Mouse (Mus musculus): Measurements from ENCODE around the gene Sbk3.
"Not testable (repeated sequence)": the region's sequence is repeated elsewhere in the genome, so short reads cannot be mapped to it uniquely, and the experiment has no call there.

Gene Sbk3

DNA sequence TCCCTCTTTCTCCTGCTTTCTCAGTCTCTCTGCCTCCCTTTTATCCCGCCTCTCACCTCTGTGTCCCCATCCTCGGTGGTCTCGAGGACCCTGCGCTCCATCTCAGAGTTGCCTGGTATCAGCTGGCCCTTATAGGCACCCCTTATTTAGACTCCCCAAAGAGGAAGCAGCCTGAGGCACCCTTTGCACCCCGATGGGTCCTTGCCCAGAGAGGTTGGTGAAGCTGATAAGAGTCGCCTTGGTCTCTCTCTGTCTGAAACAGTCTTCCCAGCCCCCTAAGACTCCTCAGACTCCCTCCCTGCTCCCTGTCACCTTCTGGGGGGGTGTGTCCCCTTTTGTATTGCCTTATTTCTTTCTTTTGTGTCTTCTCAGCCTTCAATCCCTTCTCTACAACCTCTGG lies at the start of gene Sbk3:
TSS of gene Sbk3 (minus strand) at position 101 of the 400 bp plus-strand sequence.
- DNase-seq (ENCODE audit: low spot score) = no peak

DNA sequence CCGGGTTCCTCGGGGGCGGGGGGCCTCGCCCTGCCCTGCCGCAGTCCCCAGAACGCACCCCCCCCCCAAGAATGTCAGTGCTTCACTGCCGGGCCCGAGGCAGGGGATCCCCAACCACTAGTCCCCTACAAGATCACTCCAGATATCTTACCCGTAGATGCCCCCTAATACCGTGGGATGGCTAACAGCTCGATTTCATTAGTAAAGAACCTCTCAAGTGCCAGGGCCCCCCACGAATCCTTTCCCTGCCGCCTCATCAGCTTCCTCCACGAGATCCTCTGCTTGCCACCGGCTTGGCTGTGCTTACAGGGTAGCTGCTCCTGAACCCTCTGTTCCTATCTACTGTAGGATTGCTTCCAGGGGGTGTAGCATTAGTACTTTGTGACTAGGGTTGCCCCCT lies 49.7 kb upstream of the Sbk3 start:
- DNase-seq (ENCODE audit: low spot score) = no peak

DNA sequence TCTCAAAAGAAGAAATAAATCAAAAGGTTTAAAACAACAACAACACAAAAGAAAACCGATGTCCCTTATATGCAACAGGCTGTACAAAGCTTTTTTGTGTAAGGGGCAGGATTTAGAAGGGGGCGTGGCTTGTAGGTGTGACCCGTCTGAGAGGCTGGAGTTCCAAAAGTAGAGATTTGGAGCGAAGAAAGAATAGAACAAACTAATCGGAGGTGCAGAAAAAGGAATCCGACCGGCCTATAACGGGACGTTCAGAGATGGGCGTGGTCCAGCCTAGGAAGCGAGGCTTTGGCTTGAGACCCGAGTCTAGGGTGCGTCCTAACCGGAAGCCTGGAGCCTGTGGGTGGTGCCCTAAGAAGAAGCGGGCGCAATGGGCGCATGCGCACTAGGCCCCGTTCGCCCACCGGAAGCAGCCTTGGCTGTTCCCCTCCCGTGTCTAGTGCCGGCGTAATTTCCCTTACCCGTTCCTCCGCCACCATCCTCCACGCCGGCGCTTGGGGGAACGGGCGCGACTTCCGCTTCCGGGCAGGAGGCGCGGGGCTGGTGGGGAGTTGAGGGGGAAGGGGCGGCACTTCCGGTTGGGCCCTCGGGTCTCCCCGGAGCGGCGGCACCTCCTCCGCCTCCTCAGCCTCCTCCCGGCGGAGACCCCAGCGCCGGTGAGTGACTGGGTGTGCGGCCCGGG lies 49.2 kb upstream of the Sbk3 start, which contains the start of the genes Zfp865 and Ccdc106:
TSS of gene Zfp865 (plus strand) at position 377 of the 682 bp plus-strand sequence.
TSS of gene Ccdc106 (plus strand) at position 554 of the 682 bp plus-strand sequence.
- peak; percentile 97 for DNase-seq (ENCODE audit: low spot score)

DNA sequence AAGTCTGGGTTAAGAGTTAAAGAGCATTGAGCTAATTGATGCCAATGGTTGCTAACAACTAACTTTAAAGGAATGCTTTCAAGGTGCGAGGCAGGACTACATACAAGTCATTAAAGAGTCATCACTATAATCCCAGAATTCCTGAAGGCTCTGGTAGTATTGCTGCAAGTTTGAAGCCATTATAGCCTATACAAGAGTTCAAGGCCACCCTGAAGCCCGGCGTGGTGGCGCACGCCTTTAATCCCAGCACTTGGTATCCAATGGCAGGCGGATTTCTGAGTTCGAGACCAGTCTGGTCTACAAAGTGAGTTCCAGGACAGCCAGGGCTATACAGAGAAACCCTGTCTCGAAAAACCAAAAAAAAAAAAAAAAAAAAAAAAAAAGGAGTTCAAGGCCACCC lies 48.6 kb upstream of the Sbk3 start:
- DNase-seq (ENCODE audit: low spot score) = not testable (repeated sequence)

DNA sequence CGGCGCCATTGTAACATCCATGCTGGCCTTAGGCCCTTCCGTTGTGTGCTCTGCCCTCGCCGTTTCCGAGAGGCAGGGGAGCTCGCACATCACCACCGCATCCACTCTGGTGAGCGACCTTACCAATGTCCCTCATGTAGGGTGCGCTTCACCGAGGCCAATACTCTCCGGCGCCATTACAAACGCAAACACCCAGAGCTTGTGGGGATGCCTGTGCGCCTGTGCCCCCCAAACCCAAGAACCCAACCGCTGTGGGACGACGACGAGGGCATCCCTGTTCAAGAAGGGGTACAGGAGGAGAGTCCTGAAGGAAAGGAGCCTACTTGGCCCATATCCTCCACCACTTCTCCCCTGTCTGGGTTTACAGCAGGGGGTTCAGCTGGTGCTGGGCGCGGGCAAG lies 47.0 kb upstream of the Sbk3 start:
- DNase-seq (ENCODE audit: low spot score) = no peak

DNA sequence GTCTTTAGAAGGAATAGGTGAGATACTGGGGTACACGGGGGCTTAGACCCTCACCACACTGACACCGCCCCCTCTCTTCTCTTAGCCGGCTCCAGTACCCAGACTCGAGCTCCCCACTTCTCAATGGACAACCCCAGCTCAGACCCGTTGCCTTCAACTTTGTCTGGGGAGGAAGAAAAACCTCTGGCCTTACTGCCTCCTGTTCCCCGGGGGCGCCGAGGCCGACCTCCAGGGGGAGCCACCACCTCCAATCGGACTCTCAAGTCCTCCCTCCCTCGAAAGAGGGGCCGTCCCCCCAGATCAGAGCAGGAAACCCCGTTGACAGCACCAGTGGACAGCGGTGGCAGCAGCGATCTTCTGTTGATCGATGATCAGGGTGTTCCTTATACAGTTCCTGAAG lies 46.4 kb upstream of the Sbk3 start:
- DNase-seq (ENCODE audit: low spot score) = peak; percentile 79

DNA sequence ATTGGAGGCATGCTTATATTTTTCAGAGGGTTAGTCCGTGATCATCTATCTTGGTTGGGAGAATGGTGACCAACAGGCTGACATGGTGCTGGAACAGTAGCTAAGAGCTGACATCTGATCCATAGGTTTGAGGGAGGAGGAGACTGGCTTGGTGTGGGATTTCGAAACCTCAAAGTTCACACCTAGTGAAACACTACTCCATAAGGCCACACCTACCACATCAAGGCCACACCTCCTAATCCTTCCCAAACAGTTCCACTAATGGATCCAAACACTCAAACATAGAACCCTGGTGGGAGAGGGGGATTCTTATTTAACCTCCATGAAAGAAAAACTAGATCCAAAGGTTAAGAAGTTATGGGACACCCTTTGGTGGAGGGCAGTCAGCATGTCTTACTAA lies 46.0 kb upstream of the Sbk3 start:
- DNase-seq (ENCODE audit: low spot score) = no peak

DNA sequence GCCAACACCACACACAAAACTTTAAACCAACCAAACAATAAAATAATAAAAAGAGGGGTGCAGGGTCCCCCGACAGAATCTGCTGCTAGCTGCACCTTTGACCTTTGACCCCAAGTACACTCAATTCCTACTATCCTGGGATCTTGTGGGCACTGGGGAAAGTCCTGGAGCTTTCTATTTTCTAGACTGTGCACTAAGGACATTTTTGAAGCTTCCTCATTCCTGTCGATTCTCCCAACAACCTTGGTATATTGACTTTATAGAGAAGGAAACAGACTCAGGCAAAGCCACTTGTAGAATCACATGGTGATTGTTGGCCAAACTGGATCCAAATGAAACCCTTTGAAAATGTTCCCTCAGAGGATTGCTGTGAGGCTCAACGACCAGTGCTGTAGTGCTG lies 45.1 kb upstream of the Sbk3 start:
- DNase-seq (ENCODE audit: low spot score) = no peak

DNA sequence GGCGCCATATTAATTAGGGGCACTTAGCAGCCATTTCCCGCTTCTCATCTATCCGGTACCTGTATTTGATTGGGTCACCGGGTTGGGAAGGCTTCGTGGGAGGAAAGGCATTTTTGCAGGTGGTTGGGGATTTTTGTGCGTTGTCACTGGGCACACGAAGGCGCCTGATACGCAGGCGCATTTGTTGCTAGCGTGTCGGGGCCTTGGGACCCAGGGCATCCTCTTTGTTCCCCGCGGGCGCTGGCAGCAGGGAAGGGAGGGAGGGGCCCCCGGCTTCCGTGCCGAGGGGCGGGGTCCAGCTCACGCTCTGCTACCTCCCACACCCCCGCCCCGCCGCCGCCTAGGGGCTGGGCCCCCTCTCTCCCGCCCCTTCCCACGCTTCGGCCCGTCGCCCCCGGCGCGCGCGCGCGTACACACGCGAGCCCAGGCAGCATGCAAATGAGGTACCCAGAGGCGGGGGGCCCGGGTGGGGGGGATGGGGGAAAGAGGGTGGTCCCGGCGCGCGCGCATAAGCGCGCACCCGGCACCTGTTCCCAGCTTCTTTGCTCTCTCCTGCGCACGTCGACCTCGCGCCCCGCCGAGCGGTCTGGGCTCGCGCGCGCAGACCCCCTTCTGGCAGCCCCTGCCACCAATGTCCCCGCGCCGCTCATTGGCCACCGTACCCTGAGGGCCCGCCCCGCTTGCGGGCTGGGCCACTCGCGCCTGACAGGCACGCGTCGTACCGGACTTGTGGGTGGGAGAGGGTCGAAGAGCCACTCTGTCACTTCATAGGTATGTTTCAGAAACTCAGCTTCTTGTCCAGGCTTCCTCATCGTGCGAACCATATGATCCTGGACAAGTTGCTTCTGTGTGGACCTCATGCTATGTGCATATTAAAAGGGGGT lies 44.4 kb upstream of the Sbk3 start, which contains the start of gene Gm44973:
TSS of gene Gm44973 (plus strand) at position 379 of the 884 bp plus-strand sequence.
- peak; percentile 98 for DNase-seq (ENCODE audit: low spot score)

DNA sequence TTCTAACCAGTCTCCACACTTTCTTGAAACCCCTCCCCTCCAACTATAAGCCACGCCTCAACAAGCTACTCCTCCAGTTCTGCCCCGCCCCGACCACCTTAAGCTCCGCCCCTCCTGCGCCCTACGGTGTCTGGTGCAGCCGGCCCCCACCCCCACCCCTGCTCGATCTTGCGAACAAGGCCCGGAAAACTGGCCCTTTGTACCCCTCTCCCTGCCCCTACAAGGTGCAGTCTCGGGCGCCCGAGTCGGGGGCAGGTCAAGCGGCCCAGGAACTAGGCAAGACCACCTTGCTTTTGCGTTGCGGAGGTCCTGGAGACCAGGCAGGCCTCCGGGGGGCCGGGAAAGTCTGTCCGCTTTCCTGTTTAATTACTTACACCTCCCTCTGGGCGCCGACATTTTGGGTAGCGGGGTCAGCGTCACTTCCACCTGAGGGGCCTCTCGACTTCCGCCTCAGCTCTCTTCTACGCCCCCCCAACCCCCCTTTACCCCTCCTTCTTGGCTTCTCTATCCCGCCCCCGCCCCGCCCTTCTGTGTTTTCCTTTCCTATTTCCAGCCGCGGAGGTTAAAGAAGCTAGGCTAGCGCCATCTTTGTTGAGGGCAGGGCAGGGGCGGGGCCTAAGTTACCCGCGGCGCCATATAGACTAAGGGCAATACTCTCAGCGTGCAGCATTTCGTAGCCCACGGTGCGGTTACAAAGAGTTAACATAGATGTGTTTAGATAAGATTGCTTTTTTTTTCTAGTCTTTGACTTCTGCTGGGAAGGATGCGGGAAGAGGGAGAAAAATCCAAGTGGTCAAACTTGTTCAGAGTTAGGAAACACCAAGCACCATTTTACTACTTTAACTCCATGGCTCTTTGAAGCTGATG lies 43.5 kb upstream of the Sbk3 start, which contains the start of the genes Zfp524 and Fiz1:
TSS of gene Zfp524 (plus strand) at position 165 of the 867 bp plus-strand sequence.
TSS of gene Fiz1 (minus strand) at position 447 of the 867 bp plus-strand sequence.
- DNase-seq (ENCODE audit: low spot score) = peak; percentile 98

DNA sequence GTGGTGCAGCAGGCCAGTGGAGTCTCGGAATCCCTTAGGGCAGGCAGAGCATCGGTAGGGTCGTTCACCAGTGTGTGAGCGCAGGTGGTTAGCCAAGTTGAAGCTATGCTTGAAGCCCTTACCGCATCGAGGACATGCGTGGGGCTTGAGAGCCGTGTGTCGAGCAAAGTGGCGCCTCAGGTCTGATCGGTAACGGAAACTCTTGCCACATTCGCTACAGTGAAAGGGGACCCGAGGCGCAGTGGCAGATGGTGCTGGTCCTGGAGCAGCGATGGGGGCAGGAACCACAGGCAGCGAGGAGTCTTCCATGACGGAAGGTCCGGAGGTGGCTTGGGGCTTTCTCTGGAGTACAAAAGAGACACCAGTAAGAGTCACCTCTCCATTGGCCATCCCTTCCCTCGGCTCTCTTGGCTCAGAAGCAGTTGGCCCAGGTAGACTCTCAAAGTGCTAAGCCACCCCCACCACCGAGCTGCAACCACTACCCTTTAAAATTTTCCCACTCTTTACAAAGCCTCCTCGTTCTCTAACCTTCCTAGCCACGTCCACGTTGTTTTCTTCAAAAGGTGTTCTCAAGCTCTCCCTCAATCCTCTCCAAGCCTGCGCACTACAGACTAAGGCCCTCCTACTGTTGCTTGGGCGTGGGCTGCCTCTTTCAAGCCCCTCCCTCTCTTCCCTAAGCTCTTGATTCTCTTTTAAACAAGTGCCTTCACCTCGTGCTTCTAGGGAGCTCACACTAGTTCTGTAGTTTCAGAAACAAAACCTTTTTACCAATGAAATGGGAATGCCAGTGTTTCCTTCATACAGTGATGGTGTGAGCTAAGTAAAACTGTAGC lies 41.9 kb upstream of the Sbk3 start:
- DNase-seq (ENCODE audit: low spot score) = no peak

DNA sequence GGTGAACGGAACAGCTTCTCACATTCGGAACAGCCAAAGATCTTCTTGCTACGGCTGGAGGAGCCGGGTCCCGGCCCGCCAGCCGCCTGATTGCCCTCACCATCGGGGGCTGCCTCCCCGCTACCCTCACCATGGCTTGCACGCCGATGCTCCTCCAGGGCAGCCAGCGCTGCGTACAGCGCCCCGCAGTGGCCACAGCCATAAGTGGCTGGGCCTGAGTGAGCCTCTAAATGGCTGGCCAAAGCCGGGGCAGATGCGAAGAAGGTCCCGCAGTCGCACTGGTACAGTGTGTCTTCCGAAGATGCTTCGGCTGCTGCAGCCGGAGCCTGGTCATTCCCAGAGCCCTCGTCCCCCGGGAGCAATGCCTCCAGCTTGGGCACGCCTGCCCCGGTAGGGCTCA lies 37.3 kb upstream of the Sbk3 start:
- DNase-seq (ENCODE audit: low spot score) = no peak

DNA sequence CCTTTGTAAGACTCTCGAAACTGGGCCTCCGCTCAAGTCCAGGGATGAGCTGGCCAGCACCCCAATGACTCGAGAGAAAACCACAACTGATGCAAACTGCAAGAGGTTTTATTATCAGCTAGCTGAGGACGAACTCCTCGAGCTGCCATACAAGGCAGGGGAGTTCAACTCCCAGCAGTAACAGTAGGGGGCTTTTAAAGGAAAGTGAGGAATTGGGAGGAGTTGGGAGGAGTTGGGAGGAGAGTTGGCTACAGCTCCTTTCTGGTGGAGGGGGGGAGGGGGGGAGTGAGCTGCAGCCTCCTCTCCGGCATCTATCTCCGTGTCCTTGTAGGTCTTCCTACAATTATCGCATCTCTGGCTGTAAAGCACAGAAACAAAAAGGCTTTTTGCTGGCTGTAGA lies 31.9 kb upstream of the Sbk3 start:
- not testable (repeated sequence) for DNase-seq (ENCODE audit: low spot score)

DNA sequence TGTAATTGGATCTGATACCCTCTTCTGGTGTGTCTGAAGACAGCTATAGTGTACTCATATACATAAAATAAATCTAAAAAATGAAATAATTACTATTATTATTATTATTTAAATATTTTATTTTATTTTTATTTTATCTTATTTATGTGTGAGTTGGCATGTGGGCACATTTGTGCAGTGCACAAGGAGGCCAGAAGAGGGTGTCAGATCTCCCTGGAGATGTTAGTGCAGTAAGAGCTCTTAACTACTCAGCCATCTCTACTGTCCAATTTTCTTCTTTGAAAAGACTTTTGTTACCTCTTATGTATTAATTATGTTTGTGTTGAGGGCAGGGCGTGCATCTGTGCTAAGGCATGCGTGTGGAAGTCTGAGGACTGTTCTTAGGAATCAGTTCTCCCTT lies 28.9 kb upstream of the Sbk3 start:
- DNase-seq (ENCODE audit: low spot score) = peak; percentile 49

DNA sequence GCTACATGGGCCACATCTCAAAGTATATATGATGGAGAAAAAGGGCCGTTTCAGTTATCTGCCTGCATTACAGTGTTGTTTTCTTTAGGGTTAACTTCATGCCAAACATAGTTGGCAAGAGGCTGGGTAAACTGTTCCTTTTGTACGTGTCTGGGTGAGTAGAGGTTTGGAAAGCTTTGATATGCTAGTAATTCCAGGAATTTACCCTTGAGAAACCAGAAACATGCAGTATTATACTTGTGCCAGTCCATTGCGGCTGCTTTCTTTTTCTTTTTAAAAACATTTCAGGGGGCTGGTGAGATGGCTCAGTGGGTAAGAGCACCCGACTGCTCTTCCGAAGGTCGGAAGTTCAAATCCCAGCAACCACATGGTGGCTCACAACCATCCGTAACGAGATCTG lies 26.0 kb upstream of the Sbk3 start:
- DNase-seq (ENCODE audit: low spot score) = no peak

DNA sequence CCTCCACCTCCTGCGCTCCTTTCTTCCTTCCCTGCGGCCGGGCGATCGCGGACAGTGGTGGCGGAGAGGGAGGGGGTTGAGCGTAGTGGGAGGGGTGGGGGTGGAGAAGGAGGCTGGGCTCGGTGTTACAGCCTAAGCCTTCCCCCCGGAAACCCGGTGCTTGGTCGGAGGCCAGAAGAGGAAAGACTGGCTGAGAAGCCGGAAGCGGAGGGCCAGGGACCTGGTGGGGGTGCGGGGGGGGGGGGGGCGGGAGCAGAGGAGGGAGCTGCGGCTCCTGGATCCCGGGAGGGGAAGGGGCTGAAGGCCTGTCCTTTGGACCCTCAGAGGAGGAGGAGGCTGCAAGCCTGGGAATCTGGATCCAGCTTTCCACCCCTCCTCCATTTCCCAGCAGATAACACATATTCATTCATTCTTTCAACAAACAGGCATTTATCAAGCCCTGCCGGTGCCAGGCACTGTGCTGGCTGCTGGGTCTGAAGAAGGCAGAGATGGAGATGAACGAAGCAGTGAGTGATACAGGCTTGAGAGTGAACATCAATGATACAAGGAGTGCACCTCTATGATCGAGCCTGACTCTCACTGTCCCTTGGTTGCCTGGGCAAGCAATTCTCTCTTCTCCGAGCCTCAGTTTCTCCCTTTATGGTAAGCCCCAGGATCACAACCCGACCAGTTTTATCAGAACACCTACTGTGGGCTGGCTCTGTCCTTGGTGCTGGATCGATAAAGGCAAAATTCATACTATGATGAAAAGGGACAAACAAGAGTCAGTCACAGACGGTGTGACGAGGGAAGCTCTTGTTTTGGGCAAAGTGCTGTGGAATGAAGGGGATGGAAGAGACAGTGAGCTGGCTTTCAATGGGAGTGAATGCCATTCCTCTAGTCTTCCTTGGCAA lies 25.3 kb upstream of the Sbk3 start, which contains the start of gene Zfp579:
TSS of gene Zfp579 (minus strand) at position 156 of the 893 bp plus-strand sequence.
- peak; percentile 97 for DNase-seq (ENCODE audit: low spot score)

DNA sequence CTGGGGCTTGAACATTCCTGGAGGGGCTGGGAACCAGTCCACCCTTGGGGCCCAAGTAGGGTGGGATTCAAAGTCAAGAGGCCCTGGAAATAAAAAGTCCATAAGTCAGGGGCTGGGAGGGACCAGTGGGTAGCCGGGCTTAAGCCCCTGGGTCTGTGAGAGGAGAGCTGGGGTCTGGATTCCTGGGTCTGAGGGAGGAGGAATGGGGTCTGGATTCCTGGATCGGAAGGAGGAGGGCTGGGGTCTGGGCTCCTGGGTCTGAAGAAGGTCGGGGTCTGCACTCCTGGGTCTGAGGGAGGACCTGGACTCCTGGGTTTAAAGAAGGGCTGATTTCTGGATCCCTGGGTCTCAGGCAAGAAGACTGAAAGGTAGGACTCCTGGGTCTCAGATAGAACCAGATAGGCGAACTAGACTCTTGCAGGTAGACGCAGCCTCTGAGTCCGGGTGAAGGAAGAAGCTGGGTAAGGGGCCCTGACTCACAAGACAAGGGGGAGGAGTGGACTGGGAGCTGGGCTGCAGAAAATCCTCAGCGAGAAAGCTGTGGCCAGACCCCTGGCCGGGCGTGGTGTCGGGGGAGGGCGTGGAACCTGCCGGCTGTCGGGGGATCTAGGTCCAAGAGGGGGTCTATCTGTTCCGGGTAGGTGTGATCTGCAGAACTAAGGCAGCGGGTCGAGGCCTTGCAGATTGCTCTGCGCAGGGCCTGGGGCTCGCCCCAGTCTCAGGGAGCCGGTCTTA lies 24.5 kb upstream of the Sbk3 start:
- no peak for DNase-seq (ENCODE audit: low spot score)

DNA sequence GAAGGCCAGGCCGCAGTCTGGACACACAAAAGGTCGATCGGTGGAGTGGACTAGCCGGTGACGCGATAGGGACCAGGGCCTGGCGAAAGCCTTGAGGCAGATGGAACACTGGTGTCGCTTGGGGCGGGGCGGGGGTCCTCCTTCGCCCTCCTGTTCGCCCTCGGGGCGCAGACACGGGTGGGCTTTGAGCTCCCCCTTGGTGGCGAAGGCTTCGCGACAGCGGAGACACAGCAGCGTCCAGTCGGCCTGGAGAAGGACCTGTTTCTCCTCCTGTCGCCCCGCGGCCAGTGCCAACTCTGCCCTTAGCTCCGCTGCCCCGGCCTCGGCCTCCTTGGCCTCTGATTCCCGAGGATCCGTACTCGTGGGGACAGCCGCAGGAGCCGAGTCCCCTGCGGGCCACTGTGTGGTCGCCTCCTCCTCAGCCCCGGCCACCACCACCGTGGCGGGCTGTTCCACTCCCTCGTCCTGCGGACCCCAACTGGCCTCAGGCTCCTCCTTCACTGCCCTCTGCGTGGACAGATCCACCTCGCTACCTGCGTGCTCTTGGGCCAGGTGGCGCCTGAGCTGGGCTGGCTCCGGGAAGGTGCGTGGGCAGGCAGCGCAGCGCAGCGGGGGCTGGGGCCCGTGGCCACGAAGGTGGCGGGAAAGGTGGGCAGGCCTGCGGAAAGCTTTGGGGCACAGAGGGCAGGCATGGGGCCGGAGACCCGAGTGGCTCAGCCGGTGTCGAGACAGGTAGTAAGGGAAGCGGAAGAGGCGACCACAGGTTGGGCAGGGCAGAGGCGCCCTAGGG lies 23.2 kb upstream of the Sbk3 start:
- DNase-seq (ENCODE audit: low spot score) = no peak
